Mouse (Mus musculus) left cerebral cortex, adult 9 months (tissue): ENCODE data around the gene Aqp5.
A peak's percentile ranks its signal among the peaks of the same experiment; 100 is the strongest.

Experiments used
- DNase-seq, 2 experiments: peaks; one replicate each; pipeline ENCODE4 v3.0.0; 2022; ENCODE audit warnings: low spot score in 2 of 2

The Aqp5 gene

DNA sequence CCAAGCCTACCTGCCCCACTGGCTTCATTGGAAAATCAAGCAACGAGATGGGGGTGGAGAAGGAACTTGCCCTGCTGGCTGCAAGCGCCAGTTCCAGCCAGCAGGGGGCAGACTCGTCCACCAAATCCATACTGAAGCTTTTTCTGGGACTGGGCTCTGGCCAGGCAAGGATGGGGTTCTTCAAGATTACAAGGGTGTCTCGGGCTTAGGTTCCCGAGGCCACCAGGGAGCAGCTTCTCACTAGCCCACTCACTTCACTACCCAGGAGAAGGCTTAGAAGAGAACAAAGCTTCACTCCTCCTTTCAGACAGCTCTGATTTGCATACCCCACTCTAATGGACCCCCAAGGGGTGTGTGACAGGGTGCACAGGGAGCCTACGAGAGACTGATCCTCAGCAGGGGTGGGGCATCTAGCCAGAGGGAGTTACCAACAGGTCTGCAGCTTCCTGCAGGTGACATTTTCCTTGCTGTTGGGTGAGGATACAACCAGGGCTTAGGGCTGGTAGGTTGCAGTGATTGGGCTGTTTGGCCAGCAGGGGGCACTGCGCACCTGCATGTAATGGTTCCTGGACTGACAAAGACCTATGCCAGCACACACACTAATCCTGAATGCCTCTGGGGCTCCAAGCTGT is 5.6 kb downstream of the Aqp5 start:
- DNase-seq, result peak; percentile 70 to 92

DNA sequence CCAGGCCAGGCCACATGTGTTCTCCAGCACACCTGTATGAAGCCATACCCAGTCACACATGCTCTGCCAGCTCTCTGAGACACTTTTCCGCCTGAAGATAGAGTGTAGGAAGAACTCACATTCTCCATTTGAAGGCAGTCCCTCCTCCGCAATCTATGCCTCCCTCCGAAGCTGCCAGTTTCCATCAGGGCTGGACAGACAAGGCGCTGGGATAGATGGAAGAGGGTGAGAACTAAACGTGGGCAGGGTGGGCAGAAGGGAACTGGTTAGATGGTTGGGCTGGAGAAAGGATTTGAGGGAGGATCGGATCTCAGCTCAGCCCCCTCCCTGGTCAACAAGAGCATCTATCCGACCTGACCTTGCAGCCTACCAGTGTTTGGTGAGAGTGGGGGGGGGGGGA is 6.3 kb downstream of the Aqp5 start:
- DNase-seq, result no peak

DNA sequence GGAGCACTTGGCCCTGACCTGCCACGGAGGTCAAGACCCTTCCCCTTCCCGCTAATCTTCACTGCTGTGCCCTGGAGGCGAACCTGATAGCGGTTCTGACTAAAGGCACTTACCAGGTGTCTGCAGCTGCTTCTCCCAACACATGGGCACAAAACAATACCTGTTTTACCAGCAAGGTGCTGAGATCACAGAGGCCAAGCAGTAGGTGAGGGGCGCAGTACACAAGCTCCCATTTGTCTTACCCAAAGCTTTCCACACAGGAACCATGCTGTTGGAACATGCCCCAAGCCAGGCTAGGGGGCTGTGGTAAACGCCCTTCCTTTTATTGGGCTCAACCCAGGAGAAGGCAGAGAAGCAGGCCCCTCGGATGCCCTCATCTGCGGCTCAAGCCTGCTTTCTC is 7.0 kb downstream of the Aqp5 start:
- no peak for DNase-seq

DNA sequence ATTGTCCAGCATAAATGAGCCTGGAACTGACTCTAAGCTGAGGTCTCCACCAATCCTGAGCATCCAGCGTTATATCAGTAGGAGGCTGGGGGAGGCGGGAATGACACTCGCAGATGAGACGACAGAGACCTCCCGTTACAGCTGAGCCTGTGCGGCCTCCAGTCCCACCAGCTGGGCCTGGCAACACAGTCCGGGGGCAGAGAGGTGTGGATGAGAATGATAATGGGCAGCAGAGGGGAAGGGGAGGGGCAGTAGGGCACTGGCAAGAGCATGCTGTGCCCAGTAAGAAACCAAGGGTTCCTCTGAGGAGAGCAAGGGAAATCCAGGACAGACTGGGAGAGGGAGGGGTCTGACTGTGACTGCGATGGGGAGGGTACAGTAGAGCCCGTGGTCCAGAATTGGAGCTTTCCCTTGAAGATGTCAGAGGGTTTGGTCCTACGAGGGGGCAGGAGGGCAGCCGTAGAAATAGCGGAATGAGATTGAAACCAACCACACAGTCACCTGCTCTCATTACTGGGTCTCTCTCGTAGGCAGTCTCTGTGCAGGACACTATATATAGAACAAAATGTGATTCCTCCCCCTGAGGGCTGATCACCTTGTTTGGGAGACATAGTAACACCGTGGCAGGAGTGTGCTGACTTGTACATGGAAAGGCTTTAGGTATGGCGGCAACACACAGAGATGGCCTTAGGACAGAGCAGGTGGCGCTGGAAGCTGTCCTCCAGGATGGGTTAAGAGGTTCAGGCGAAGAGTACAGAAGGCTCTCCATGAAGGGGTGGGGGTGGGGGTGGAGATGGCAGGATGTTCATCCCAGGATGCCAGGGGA is 8.9 kb downstream of the Aqp5 start:
- DNase-seq, result no peak

DNA sequence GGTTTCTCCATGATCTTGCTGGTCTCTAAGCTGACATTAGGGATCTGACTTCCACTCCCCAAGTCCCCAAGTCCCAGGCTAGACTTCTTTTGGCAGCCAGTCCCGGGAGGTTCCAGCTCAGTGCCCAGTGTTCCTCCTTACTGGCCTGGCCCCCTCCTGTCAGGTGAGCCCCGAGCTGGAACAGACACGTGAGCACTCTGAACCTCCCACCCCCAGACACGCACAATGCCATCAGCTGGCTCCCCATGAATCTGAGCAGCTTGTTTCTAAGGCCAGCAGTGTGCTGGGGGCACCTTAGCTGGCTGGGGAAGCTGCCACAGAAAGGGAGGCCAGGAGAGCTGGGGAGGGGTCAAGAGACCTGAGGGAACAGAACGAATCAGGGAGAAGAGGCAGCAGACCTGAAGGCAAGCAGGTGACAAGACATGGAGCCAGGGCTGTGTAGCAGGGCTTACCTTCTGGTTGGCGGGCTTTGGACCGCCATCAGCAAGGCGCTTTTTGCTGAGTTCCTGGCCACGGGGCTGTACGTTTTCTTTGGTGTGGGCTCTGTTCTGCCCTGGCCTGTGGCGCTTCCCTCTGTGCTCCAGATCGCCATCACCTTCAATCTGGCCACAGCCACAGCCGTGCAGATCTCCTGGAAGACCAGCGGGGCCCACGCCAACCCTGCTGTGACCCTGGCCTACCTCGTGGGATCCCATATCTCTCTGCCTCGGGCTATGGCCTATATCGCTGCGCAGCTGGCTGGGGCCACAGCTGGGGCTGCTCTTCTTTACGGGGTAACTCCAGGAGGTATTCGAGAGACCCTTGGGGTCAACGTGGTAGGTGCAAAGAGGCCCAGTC is 10.6 kb downstream of the Aqp5 start, which contains the start of gene Aqp6:
TSS of gene Aqp6 (plus strand) at position 415 of the 837 bp plus-strand sequence.
- DNase-seq, result no peak

DNA sequence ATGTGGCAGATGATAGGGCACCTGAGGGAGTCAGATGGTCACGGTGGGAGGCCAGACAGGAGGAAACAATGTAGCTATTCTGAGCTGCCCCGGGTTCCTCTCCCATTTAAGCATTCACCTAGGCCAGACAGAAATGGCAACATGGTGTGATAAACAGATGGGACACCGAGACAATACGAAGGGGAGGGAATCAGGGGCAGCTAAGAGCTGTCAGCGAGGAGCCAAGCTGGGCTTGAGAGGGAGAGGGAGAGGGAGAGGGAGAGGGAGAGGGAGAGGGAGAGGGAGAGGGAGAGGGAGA is 11.2 kb downstream of the Aqp5 start:
- no peak for DNase-seq

DNA sequence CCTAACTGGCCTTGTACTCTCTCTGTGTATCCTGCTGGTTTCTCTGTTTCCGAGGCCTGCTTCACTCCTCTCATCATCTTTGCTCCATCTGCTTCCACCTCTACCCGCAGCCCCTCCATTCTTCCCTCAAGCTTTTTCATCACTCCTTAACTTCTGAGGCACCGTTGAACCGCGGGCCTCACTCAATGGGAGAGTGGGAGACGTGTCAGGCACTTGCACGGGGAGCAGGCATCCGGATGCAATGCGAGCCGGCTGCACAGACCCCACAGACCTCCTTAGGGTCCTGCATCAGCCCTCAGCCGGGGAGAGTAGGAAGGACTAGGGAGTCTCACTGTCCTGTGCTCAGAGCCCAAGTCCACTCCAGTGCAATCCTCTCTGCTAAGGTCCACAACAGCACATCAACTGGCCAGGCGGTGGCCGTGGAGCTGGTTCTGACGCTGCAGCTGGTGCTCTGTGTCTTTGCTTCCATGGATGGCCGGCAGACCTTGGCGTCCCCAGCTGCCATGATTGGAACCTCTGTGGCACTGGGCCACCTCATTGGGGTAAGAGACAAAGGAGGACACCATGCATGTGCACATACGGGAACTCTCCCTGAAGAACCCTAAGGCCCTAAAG is 11.7 kb downstream of the Aqp5 start:
- DNase-seq, result no peak

DNA sequence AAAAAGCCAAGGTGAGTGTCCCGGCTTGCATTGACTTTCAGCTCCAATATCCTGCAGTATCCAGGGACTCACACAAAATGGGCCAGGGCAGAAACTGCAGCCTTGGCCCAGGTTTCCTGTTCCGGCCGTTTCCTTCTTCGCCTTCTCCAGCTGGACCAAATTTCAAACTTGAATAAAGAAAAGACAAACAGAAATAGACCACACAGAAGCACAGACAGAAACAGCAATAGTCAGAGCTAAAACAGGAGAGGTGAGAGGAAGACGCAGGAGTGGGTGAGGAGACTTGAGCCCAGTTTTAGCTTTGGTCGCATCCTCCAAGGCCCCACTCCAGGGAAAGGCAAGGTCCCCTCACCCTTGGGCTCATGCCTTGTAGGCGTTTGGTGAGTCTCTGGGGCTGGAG is 12.6 kb downstream of the Aqp5 start:
- DNase-seq, result no peak

DNA sequence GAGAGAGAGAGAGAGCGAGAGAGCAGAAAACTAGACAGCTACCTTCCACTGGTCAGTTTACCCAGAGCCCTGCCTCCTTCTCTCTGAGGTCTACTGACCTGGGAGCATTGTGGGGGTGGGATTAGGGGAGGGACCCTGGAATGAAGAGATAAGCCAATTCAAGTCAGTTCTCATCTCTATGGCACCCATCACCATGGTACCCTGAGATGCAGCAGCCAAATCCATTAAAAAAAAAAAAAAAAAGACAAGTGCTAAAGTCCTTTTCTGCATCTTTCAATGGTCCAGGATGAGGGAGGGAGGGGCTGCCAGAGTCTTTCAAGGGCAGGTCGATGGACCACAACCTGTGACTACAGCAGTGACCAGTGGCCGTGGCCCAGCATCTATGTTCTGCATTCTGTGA is 15.0 kb downstream of the Aqp5 start:
- DNase-seq, result no peak

DNA sequence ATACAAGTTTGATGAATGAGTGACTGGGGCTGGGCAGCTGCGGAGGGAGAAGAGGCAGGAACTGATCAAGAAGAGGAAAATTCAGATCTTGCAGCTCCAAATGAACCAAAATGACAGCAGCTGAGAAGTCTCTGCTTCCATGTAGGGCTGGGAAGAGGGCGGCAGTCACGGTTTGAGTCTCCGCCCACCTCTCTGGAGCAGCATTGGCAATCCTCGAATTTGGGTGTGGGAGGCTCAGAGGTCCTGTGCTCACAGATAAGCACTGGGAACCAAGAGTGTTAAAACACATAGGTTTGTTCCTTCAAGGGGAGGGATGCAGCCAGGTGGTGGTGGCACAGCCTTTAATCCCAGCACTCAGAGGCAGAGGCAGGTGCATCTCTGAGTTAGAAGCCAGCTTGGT is 15.9 kb downstream of the Aqp5 start:
- DNase-seq, result peak; percentile 55 to 63

DNA sequence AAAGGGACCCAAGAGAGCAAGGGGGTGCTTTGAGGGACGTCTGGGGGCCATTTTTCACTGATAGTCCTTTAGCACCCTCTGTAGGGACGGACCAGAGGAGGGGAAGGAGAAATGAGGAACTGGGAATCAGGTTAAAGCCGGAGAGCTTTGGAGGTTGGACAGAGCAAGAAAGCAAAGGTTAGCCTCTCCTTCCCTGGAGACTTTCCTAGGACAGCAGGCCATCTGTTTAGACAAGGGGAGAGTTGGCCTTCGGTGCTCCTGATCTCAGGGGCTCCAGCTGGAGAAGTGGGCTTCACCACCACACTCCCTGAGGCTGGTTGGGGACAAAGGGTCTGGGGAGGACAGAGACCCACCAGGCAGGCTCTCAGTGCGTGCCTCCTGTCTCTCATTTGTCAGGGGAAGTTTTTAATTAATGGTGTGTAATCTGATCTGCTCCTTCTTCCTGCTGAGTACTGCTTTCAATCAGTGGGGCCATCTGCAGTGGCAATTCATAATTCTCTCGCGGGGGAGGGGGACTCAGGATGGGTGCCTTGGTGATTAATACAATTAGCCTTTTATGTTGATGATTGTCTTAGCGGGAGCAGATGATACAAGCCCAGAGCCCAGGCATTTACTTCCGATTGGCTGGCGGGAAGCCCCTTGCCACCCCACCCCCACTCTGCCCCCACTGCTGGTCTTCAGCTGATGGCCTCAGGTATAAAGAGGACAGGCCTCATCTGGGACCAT is 17.0 kb downstream of the Aqp5 start:
- no peak for DNase-seq

DNA sequence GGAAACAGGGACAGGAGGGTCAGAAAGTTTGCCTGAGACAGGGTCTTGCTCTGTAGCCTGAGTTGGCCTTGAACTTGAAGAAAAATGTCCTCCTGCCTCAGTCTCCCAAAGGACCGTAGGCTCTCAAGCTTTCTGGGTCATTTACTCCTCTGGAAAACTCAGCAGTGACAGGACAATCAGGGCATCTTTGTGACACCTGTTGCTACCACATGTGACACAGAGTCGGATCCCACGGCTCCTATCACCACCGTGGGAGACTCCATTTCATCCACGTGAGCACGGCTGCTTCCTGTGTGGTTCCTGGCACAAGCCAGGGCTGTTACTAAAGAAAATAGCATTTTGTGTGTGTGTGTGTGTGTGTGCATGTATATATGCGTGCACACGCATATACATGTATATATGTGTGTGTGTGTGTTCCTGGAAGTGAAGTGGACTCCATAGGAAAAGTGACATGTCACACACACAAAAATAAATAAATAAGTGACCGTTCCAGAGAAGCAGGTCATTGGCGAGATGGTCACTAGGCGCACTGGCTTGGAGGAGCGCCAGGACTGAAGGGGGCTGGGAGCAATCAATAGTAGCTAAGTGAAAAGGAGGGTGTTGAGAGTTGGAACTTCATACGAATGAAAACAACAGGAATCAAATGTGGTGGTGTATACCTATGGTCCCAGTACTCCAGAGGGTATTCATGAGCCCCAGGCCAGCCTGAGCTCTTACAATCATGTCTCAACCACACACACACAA is 18.0 kb downstream of the Aqp5 start:
- no peak for DNase-seq

DNA sequence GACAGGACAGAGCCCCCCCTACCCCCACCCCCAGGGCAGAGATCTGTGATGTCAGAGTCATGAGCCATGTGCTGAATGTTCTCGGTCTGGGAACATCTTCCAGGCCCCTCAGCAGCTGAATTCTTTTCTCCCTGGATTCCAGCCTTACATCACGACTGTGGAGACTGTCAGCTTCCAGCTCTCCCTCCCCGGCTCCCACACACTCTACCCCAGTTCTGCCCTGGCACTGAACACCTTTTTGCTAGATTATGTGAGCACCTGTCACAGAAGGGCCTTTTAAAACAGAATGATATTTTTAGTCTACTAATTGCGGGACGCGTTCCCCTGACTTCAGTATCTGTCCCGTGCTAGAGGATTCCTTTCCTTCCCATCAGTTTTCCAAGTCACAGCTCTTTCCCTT is 21.0 kb downstream of the Aqp5 start:
- no peak for DNase-seq

DNA sequence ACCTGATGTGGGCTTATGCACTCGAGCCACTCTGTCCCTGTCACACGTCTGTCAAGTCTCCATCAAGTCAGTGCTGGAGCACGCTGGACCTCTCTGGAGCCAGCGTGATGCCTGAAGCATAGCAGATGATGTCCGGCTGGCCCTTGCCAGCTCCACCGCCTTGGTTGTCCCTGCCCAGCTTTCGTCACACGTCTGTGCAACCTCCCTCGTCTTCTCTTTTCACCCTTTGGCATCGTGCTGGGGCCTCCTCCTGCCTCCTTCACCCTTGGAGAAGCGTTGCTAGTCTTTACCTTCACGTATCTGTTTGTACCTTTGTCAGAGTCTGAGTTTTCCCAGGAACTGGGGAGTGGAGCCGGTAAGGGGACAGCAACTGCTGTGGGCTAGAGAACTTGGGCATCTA is 23.7 kb downstream of the Aqp5 start:
- DNase-seq, result no peak

DNA sequence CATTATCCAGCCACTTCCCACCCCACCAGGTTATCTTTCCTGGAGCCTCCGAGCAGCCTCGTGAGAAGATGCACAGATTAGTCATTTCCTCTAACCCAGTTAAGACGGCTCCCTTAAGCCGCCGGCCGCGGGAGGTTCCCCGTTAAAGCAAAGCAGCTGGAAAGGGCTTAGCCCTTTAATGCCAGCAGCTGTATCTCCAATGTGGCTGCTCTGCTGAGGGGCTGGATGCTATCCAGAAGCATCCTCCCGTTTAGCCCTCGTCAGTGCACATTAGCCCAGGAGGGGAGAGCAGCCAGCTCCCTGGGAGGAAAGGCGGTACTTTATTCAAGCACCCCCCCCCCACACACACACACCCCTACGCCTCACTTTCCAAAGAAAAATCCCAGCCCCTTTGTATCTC is 24.2 kb downstream of the Aqp5 start:
- peak in 1 of 2 experiments; percentile 27 for DNase-seq

DNA sequence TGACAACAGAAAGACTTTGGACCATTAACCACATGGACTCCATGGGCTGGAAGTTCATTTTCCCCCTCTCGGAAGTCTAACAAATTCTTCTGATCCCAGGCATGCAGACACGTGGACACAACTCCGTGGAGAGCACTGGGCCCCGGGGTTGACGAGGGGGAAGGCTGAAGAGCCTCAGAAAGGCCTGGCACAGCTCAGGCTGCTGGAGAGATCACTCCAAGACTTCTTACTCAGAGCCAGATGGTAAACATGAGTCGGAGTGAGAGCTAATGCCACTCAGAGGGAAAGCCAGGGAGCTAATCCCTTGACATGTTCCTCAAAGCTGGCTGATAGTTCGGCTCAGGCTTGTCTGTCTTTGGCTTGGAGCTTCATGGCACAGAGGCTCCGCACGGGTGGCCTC is 24.7 kb downstream of the Aqp5 start:
- DNase-seq, result no peak

DNA sequence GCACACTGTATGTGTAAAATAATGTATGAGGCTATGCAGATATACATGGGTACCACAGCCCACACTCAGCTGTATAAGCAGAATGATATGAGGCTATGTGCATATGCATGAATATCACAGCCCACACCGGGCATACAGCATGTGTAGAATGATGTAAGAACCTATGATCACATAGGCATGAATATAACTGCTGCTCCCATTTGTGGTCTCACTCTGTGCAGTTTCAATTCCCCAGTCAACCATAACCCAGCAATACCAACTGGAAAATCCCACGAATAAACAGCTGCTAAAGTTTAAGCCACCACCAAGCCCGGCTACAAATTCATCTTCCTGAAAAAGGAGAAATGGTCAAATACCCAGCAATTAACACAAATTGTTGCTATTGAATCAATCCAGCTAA is 28.0 kb downstream of the Aqp5 start:
- DNase-seq, result no peak

DNA sequence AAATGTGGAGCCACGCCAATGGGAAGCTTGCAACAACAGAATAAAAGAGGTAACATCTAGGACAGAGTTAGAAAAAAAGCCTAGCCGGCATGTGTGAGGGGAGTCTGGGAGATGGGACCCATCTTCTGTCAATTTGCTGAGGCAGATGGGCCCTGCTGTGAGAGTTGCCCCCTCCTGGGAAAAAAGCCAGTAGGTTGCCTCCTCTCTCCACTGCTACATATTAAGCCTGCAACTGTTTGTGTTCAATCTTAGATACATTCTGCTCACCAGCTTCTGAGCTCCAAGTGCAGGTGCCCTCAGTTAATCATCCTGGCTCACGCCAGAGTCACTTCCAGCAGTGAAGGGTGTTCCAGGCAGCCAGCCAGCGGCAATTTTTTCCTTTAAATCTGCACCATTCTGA is 29.2 kb downstream of the Aqp5 start:
- peak in 1 of 2 experiments; percentile 24 for DNase-seq

DNA sequence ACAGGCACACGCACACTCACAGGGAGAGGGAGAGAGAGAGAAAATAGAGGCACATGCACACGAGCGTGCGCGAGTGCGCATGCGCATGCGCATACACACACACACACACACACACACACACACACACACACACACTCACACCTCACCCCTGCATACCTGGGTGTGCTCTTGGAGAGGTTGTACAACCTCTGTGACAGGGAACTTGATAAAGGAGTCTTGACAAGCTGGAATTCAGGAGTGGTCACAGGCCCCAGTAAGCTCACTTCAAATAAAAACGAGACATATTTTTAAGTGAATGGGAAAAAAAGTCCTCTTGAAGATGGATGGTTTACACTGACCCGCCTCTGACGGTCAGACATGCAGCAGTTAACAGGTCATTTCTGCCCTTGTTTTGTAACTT is 31.5 kb downstream of the Aqp5 start:
- DNase-seq, result no peak

DNA sequence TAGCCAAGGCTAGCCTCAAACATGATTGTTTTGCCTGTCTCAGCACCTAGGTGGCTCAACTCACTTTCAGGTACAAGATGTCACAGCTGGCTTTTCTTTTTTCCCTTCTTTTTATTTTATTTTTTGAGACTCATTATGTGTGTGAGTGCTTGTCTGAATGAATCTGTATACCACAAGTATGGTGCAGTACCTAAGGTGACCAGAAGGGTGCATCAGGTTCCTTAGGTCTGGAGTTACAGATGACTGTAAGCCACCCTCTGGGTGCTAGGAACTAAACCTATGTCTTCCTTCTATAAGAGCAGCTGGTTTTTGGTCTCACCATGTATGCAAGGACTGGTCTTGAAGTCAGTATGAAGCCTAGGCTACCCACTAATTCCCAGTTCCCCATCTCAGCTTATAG is 41.0 kb downstream of the Aqp5 start:
- DNase-seq, result no peak

DNA sequence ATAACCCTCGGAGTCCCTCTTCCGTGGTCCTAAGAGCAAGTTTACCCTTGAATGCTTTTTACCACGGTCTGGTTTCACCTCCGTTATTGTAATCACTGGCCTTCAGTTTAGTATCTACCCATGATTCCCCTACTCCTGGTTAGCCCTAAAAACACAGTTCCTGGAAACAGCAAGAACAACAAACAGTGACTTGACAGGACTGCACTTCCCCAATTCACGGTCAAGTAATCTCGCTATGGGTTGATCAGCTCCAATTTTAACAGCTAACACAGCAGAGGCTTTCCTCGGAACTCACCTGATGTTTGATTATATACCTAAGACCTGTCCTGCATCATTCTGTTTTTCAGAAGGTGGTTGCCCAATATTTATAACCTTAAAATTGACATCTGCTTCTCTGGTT is 44.1 kb downstream of the Aqp5 start:
- no peak for DNase-seq
